Mouse (Mus musculus): ENCODE results near the gene Myh14. TPM values are rescaled to one million over a fixed set of nuclear protein-coding genes. Genes with fewer than 3 reads are reported as not detected.

The Myh14 gene
- polyA plus RNA-seq, 1 experiment: 0.01 TPM

- Histone ChIP-seq H3K79me2 (ENCODE audit: control insufficient read depth, insufficient read depth) (no peaks in the 10 kb centered on the region), H3K36me3 (ENCODE audit: control insufficient read depth, insufficient read depth) (no peaks in the 10 kb centered on the region), H3K79me3 (ENCODE audit: low read depth) (no peaks in the 10 kb centered on the region), H3K4me3 (ENCODE audit: insufficient read depth, poor library complexity, severe bottlenecking) (no peak overlapping the region), H3ac (ENCODE audit: control insufficient read depth, insufficient read length, low read depth) (no peak overlapping the region), H3K27me3 (ENCODE audit: control insufficient read depth, insufficient read depth, insufficient read length) (no peaks in the 10 kb centered on the region)
- TF ChIP-seq CTCF (IDR thresholded peaks at IDR 0.05; ENCODE audit: control insufficient read depth, insufficient read depth, insufficient read length) (no peak), MAX (IDR thresholded peaks at IDR 0.05) (no peak), FOSL1 (IDR thresholded peaks at IDR 0.05; ENCODE audit: insufficient read depth, low read length, poor library complexity, severe bottlenecking) (no peak), CEBPB (IDR thresholded peaks at IDR 0.05; ENCODE audit: low read depth) (no peak), MYOD1 (IDR thresholded peaks at IDR 0.05; ENCODE audit: control insufficient read depth, insufficient read length, low read depth) (no peak), MYOG (IDR thresholded peaks at IDR 0.05; ENCODE audit: control insufficient read depth, extremely low read depth, insufficient read length) (no peak), USF1 (IDR thresholded peaks at IDR 0.05; ENCODE audit: low read depth) (no peak)
These were observed 24.6 kb upstream of the Myh14 start for GRCm38 (mm10) chr7:44695223-44695622.

- Histone ChIP-seq H3K79me3 (ENCODE audit: low read depth) (no peaks in the 10 kb centered on the region), H3ac (ENCODE audit: control insufficient read depth, insufficient read length, low read depth) (no peak overlapping the region), H3K4me3 (ENCODE audit: insufficient read depth, poor library complexity, severe bottlenecking) (no peak overlapping the region), H3K36me3 (ENCODE audit: control insufficient read depth, insufficient read depth) (no peaks in the 10 kb centered on the region), H3K27me3 (ENCODE audit: control insufficient read depth, insufficient read depth, insufficient read length) (no peaks in the 10 kb centered on the region), H3K79me2 (ENCODE audit: control insufficient read depth, insufficient read depth) (no peaks in the 10 kb centered on the region)
- no peak for TF ChIP-seq USF1 (IDR thresholded peaks at IDR 0.05; ENCODE audit: low read depth)
- no peak for TF ChIP-seq MYOD1 (IDR thresholded peaks at IDR 0.05; ENCODE audit: control insufficient read depth, insufficient read length, low read depth)
- no peak for TF ChIP-seq CEBPB (IDR thresholded peaks at IDR 0.05; ENCODE audit: low read depth)
- TF ChIP-seq MYOG (IDR thresholded peaks at IDR 0.05; ENCODE audit: control insufficient read depth, extremely low read depth, insufficient read length): no peak
- TF ChIP-seq CTCF (IDR thresholded peaks at IDR 0.05; ENCODE audit: control insufficient read depth, insufficient read depth, insufficient read length): no peak
These were observed 23.0 kb upstream of the Myh14 start for GRCm38 (mm10) chr7:44693427-44694175.

- H3ac ChIP-seq (ENCODE audit: control insufficient read depth, insufficient read length, low read depth): no peak overlapping the region
- no peak overlapping the region for H3K4me3 ChIP-seq (ENCODE audit: insufficient read depth, poor library complexity, severe bottlenecking)
- no peak for TF ChIP-seq MYOD1 (IDR thresholded peaks at IDR 0.05; ENCODE audit: control insufficient read depth, insufficient read length, low read depth)
- no peaks in the 10 kb centered on the region for H3K79me2 ChIP-seq (ENCODE audit: control insufficient read depth, insufficient read depth)
- H3K79me3 ChIP-seq (ENCODE audit: low read depth): no peaks in the 10 kb centered on the region
- H3K36me3 ChIP-seq (ENCODE audit: control insufficient read depth, insufficient read depth): no peaks in the 10 kb centered on the region
- peaks cover 10% of the 10 kb centered on the region for H3K27me3 ChIP-seq (ENCODE audit: control insufficient read depth, insufficient read depth, insufficient read length)
These were observed 18.7 kb upstream of the Myh14 start for GRCm38 (mm10) chr7:44689331-44689730.

- peaks cover 10% of the 10 kb centered on the region for H3K27me3 ChIP-seq (ENCODE audit: control insufficient read depth, insufficient read depth, insufficient read length)
- H3K79me2 ChIP-seq (ENCODE audit: control insufficient read depth, insufficient read depth): no peaks in the 10 kb centered on the region
- no peak overlapping the region for H3K4me3 ChIP-seq (ENCODE audit: insufficient read depth, poor library complexity, severe bottlenecking)
- TF ChIP-seq CTCF (IDR thresholded peaks at IDR 0.05; ENCODE audit: control insufficient read depth, insufficient read depth, insufficient read length) (no peak), MAX (IDR thresholded peaks at IDR 0.05) (no peak), CEBPB (IDR thresholded peaks at IDR 0.05; ENCODE audit: low read depth) (no peak), FOSL1 (IDR thresholded peaks at IDR 0.05; ENCODE audit: insufficient read depth, low read length, poor library complexity, severe bottlenecking) (no peak), MYOD1 (IDR thresholded peaks at IDR 0.05; ENCODE audit: control insufficient read depth, insufficient read length, low read depth) (no peak), MYOG (IDR thresholded peaks at IDR 0.05; ENCODE audit: control insufficient read depth, extremely low read depth, insufficient read length) (no peak), USF1 (IDR thresholded peaks at IDR 0.05; ENCODE audit: low read depth) (no peak)
- H3K36me3 ChIP-seq (ENCODE audit: control insufficient read depth, insufficient read depth): no peaks in the 10 kb centered on the region
- H3ac ChIP-seq (ENCODE audit: control insufficient read depth, insufficient read length, low read depth): no peak overlapping the region
- no peaks in the 10 kb centered on the region for H3K79me3 ChIP-seq (ENCODE audit: low read depth)
These were observed 18.2 kb upstream of the Myh14 start for GRCm38 (mm10) chr7:44688890-44689289.

GRCm38 (mm10) chr7:44685531-44686402 lies 15.1 kb upstream of the Myh14 start:
- H3K4me3 ChIP-seq (ENCODE audit: insufficient read depth, poor library complexity, severe bottlenecking): no peak overlapping the region
- no peaks in the 10 kb centered on the region for H3K79me2 ChIP-seq (ENCODE audit: control insufficient read depth, insufficient read depth)
- TF ChIP-seq FOSL1 (IDR thresholded peaks at IDR 0.05; ENCODE audit: insufficient read depth, low read length, poor library complexity, severe bottlenecking) (no peak), USF1 (IDR thresholded peaks at IDR 0.05; ENCODE audit: low read depth) (no peak), MYOD1 (IDR thresholded peaks at IDR 0.05; ENCODE audit: control insufficient read depth, insufficient read length, low read depth) (no peak), MYOG (IDR thresholded peaks at IDR 0.05; ENCODE audit: control insufficient read depth, extremely low read depth, insufficient read length) (no peak), CEBPB (IDR thresholded peaks at IDR 0.05; ENCODE audit: low read depth) (no peak), CTCF (IDR thresholded peaks at IDR 0.05; ENCODE audit: control insufficient read depth, insufficient read depth, insufficient read length) (no peak), MAX (IDR thresholded peaks at IDR 0.05) (no peak)
- H3ac ChIP-seq (ENCODE audit: control insufficient read depth, insufficient read length, low read depth): no peak overlapping the region
- H3K79me3 ChIP-seq (ENCODE audit: low read depth): no peaks in the 10 kb centered on the region
- H3K36me3 ChIP-seq (ENCODE audit: control insufficient read depth, insufficient read depth): no peaks in the 10 kb centered on the region
- peaks cover 18% of the 10 kb centered on the region for H3K27me3 ChIP-seq (ENCODE audit: control insufficient read depth, insufficient read depth, insufficient read length)

Measured in C2C12 (cell line).